Mouse (Mus musculus): ENCODE measurements at regions not wholly inside any gene's neighbourhood (a gene's known extent, or its start where the extent isn't known, plus 50 kb on each side); places are given as distances from the start of the nearest gene placed in this dataset.
A peak's percentile ranks its signal among the peaks of the same experiment; 100 is the strongest.

GRCm38 (mm10) chr12:26092311-26092710 is 322.7 kb downstream of the Rnf144a start:
- no peak for ATAC-seq (replicated peaks in 1 of 2; ENCODE audit: insufficient read depth in 1 of 2, low FRiP score in 2 of 2, low TSS enrichment in 1 of 2, low read depth in 1 of 2, poor library complexity in 2 of 2, severe bottlenecking in 2 of 2)

GRCm38 (mm10) chr12:26091865-26092264 is 323.2 kb downstream of the Rnf144a start:
- no peak for ATAC-seq (replicated peaks in 1 of 2; ENCODE audit: insufficient read depth in 1 of 2, low FRiP score in 2 of 2, low TSS enrichment in 1 of 2, low read depth in 1 of 2, poor library complexity in 2 of 2, severe bottlenecking in 2 of 2)

- ATAC-seq (replicated peaks in 1 of 2; ENCODE audit: insufficient read depth in 1 of 2, low FRiP score in 2 of 2, low TSS enrichment in 1 of 2, low read depth in 1 of 2, poor library complexity in 2 of 2, severe bottlenecking in 2 of 2) = no peak
Observed at GRCm38 (mm10) chr12:26088389-26088788, 326.7 kb downstream of the Rnf144a start.

GRCm38 (mm10) chr12:26086923-26087322 is 328.1 kb downstream of the Rnf144a start:
- no peak for ATAC-seq (replicated peaks in 1 of 2; ENCODE audit: insufficient read depth in 1 of 2, low FRiP score in 2 of 2, low TSS enrichment in 1 of 2, low read depth in 1 of 2, poor library complexity in 2 of 2, severe bottlenecking in 2 of 2)

- no peak for ATAC-seq (replicated peaks in 1 of 2; ENCODE audit: insufficient read depth in 1 of 2, low FRiP score in 2 of 2, low TSS enrichment in 1 of 2, low read depth in 1 of 2, poor library complexity in 2 of 2, severe bottlenecking in 2 of 2)
Observed at GRCm38 (mm10) chr12:26086414-26086813, 328.6 kb downstream of the Rnf144a start.

- no peak for ATAC-seq (replicated peaks in 1 of 2; ENCODE audit: insufficient read depth in 1 of 2, low FRiP score in 2 of 2, low TSS enrichment in 1 of 2, low read depth in 1 of 2, poor library complexity in 2 of 2, severe bottlenecking in 2 of 2)
Observed at GRCm38 (mm10) chr12:26079061-26079625, 335.9 kb downstream of the Rnf144a start.

GRCm38 (mm10) chr12:26075638-26076254 is 339.3 kb downstream of the Rnf144a start:
- ATAC-seq (replicated peaks in 1 of 2; ENCODE audit: insufficient read depth in 1 of 2, low FRiP score in 2 of 2, low TSS enrichment in 1 of 2, low read depth in 1 of 2, poor library complexity in 2 of 2, severe bottlenecking in 2 of 2) = no peak

- no peak for ATAC-seq (replicated peaks in 1 of 2; ENCODE audit: insufficient read depth in 1 of 2, low FRiP score in 2 of 2, low TSS enrichment in 1 of 2, low read depth in 1 of 2, poor library complexity in 2 of 2, severe bottlenecking in 2 of 2)
Observed at GRCm38 (mm10) chr12:26072180-26072579, 342.9 kb downstream of the Rnf144a start.

- ATAC-seq (replicated peaks in 1 of 2; ENCODE audit: insufficient read depth in 1 of 2, low FRiP score in 2 of 2, low TSS enrichment in 1 of 2, low read depth in 1 of 2, poor library complexity in 2 of 2, severe bottlenecking in 2 of 2) = peak in 1 of 2 experiments; percentile 60; a peak in 1 of 4 replicates
Observed at GRCm38 (mm10) chr12:26071610-26072009, 343.4 kb downstream of the Rnf144a start.

GRCm38 (mm10) chr12:26068685-26069008 is 346.4 kb downstream of the Rnf144a start:
- no peak; a peak in 1 of 4 replicates for ATAC-seq (replicated peaks in 1 of 2; ENCODE audit: insufficient read depth in 1 of 2, low FRiP score in 2 of 2, low TSS enrichment in 1 of 2, low read depth in 1 of 2, poor library complexity in 2 of 2, severe bottlenecking in 2 of 2)

GRCm38 (mm10) chr12:26067866-26068684 is 347.0 kb downstream of the Rnf144a start:
- ATAC-seq (replicated peaks in 1 of 2; ENCODE audit: insufficient read depth in 1 of 2, low FRiP score in 2 of 2, low TSS enrichment in 1 of 2, low read depth in 1 of 2, poor library complexity in 2 of 2, severe bottlenecking in 2 of 2) = peak; percentile 91 to 92

GRCm38 (mm10) chr12:26060378-26060777 is 354.7 kb downstream of the Rnf144a start:
- no peak for ATAC-seq (replicated peaks in 1 of 2; ENCODE audit: insufficient read depth in 1 of 2, low FRiP score in 2 of 2, low TSS enrichment in 1 of 2, low read depth in 1 of 2, poor library complexity in 2 of 2, severe bottlenecking in 2 of 2)

GRCm38 (mm10) chr12:26059090-26059489 is 356.0 kb downstream of the Rnf144a start:
- ATAC-seq (replicated peaks in 1 of 2; ENCODE audit: insufficient read depth in 1 of 2, low FRiP score in 2 of 2, low TSS enrichment in 1 of 2, low read depth in 1 of 2, poor library complexity in 2 of 2, severe bottlenecking in 2 of 2) = no peak

- no peak for ATAC-seq (replicated peaks in 1 of 2; ENCODE audit: insufficient read depth in 1 of 2, low FRiP score in 2 of 2, low TSS enrichment in 1 of 2, low read depth in 1 of 2, poor library complexity in 2 of 2, severe bottlenecking in 2 of 2)
Observed at GRCm38 (mm10) chr12:26057491-26058054, 357.5 kb downstream of the Rnf144a start.

GRCm38 (mm10) chr12:26046991-26047390 is 368.1 kb downstream of the Rnf144a start:
- no peak for ATAC-seq (replicated peaks in 1 of 2; ENCODE audit: insufficient read depth in 1 of 2, low FRiP score in 2 of 2, low TSS enrichment in 1 of 2, low read depth in 1 of 2, poor library complexity in 2 of 2, severe bottlenecking in 2 of 2)

- ATAC-seq (replicated peaks in 1 of 2; ENCODE audit: insufficient read depth in 1 of 2, low FRiP score in 2 of 2, low TSS enrichment in 1 of 2, low read depth in 1 of 2, poor library complexity in 2 of 2, severe bottlenecking in 2 of 2) = no peak
Observed at GRCm38 (mm10) chr12:26045321-26045720, 369.7 kb downstream of the Rnf144a start.

- no peak for ATAC-seq (replicated peaks in 1 of 2; ENCODE audit: insufficient read depth in 1 of 2, low FRiP score in 2 of 2, low TSS enrichment in 1 of 2, low read depth in 1 of 2, poor library complexity in 2 of 2, severe bottlenecking in 2 of 2)
Observed at GRCm38 (mm10) chr12:26012951-26013350, 402.1 kb downstream of the Rnf144a start.

- no peak for ATAC-seq (replicated peaks in 1 of 2; ENCODE audit: insufficient read depth in 1 of 2, low FRiP score in 2 of 2, low TSS enrichment in 1 of 2, low read depth in 1 of 2, poor library complexity in 2 of 2, severe bottlenecking in 2 of 2)
Observed at GRCm38 (mm10) chr12:25994063-25994462, 421.0 kb downstream of the Rnf144a start.
